Mouse (Mus musculus): Measurements from ENCODE around the gene Bloc1s3. TPM values are rescaled to one million over a fixed set of nuclear protein-coding genes. Genes with fewer than 3 reads are reported as not detected.

The Bloc1s3 gene
- 1 to 10 TPM; 6.8 to 7.2 TPM for total RNA-seq (2021)

DNA sequence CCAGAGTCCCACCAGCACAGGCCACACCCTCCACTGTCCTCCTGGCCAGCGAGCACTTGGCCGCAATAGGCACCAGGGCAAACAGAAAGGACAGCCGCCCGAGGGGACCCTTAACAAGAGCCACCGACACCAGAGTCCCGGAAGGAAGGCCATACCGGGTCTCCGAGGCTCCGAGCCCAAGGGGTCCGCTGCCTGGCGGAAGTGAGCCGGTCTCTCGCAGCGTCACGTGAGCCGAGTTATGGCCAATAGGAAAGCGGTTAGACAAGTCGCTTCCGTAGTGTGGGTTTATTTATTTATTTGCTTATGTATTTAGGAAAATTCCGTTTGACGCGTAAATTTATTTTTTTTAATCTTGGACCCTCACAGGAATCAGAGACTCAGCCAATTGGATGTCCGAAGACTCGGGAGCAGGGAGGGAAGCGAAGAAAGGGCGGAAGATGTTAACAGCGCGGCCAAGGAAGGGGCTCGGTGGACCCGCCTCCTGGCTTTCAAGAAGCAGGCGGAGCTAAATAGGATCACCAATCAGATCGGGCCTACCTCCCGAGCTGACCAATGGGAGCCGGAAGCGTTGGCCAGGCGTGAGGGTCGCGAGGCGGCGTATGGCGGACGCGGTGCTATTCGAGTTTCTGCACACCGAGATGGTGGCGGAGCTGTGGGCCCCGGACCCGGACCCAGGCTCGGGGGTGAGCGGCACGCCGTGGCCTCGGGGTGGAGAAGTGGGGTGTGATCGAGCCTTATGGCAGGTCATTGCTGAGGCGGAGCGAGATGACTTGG is at the start of gene Bloc1s3, which contains the start of gene Trappc6a:
Bloc1s3 (minus strand) TSS at position 218 of the 774 bp plus-strand sequence.
Trappc6a (plus strand) TSS at position 246 of the 774 bp plus-strand sequence.
- intact Hi-C loops (cut with DNase I): loop anchor here (5.0 kb wide), 2 partner anchors 51 to 54 kb away; partner anchors contain the start of genes Mark4 and Ppp1r37
- DNase-seq (ENCODE audit: low spot score in 2 of 2): peak; percentile 92 to 95

GRCm38 (mm10) chr7:19557086-19557485 is 48.9 kb upstream of the Bloc1s3 start:
- intact Hi-C loops (cut with DNase I): no loop called here
- DNase-seq (ENCODE audit: low spot score in 2 of 2): no peak

DNA sequence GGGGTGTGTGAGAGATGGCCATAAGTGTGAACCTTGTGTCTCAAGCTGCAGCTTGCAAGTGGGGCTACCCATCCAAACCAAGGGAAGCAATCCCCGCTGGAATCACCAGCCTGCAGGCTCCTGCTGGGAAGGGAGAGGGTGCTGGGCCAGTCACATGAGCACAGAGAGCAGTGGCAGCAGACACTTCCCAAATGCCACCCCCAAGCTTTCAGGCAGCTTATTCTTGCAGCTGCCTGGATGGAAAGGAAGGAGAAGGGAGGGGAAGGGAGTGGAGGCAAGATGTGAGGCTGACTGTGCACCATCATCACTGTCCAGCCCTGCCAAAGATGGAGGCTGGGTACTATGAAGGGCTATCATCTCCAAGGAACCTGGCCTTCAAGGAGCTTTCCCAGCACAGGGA is 46.0 kb upstream of the Bloc1s3 start:
- peak; percentile 68 to 72 for DNase-seq (ENCODE audit: low spot score in 2 of 2)

GRCm38 (mm10) chr7:19552443-19552842 is 44.3 kb upstream of the Bloc1s3 start:
- no peak for DNase-seq (ENCODE audit: low spot score in 2 of 2)

More for the DNA sequence above, 46.0 kb upstream of the Bloc1s3 start:
- intact Hi-C loops (cut with DNase I): no loop called here

DNA sequence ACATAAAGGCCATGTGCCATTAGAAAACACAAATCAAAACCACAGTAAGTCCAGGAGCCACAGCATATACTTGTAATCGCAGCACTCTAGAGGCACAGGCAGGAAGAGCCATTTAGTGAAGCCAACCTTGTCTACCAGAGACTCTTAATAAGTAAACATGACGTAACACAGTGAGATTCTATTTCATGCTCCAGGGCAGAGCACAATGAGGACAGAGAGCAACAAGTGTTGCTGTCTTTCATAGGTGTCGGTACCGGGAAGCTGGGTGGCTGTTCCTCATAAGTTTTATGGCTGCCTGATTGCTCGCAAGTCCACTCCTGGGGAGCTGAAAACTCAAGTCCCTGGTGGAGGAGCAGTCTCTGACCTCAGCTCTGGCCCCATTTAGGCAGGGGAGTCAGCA is 43.5 kb upstream of the Bloc1s3 start:
- intact Hi-C loops (cut with DNase I): no loop called here
- DNase-seq (ENCODE audit: low spot score in 2 of 2): no peak

More at GRCm38 (mm10) chr7:19552443-19552842, 44.3 kb upstream of the Bloc1s3 start:
- intact Hi-C loops (cut with DNase I): no loop called here

GRCm38 (mm10) chr7:19549394-19549793 is 41.2 kb upstream of the Bloc1s3 start:
- no peak for DNase-seq (ENCODE audit: low spot score in 2 of 2)
- intact Hi-C loops (cut with DNase I): no loop called here

GRCm38 (mm10) chr7:19547344-19547969 is 39.3 kb upstream of the Bloc1s3 start:
- no peak for DNase-seq (ENCODE audit: low spot score in 2 of 2)
- intact Hi-C loops (cut with DNase I): no loop called here

DNA sequence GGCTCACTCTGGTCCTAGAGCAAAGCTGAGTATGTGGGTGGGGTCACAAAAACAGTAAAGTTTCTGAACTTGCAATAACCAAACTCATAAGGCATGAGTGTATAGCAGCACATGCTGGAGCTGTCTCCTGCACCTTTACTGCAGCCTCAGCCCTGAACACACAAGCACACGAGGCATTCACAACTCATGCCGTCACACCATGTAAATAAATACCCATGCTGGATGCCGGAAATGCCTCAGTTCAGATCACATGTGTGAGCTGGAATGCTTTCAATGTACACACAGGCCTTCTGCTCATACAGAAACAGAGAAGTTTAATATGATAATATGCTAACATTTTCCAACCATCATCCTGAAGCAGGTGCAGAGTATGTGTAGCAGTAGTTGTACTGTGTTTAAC is 37.8 kb upstream of the Bloc1s3 start:
- DNase-seq (ENCODE audit: low spot score in 2 of 2): no peak
- intact Hi-C loops (cut with DNase I): no loop called here

GRCm38 (mm10) chr7:19543584-19543983 is 35.4 kb upstream of the Bloc1s3 start:
- no peak for DNase-seq (ENCODE audit: low spot score in 2 of 2)
- intact Hi-C loops (cut with DNase I): no loop called here

- intact Hi-C loops (cut with DNase I): no loop called here
- no peak for DNase-seq (ENCODE audit: low spot score in 2 of 2)
These were observed 34.1 kb upstream of the Bloc1s3 start for GRCm38 (mm10) chr7:19542155-19542691.

- DNase-seq (ENCODE audit: low spot score in 2 of 2): no peak
- intact Hi-C loops (cut with DNase I): no loop called here
These were observed 33.6 kb upstream of the Bloc1s3 start for GRCm38 (mm10) chr7:19541681-19542154.

DNA sequence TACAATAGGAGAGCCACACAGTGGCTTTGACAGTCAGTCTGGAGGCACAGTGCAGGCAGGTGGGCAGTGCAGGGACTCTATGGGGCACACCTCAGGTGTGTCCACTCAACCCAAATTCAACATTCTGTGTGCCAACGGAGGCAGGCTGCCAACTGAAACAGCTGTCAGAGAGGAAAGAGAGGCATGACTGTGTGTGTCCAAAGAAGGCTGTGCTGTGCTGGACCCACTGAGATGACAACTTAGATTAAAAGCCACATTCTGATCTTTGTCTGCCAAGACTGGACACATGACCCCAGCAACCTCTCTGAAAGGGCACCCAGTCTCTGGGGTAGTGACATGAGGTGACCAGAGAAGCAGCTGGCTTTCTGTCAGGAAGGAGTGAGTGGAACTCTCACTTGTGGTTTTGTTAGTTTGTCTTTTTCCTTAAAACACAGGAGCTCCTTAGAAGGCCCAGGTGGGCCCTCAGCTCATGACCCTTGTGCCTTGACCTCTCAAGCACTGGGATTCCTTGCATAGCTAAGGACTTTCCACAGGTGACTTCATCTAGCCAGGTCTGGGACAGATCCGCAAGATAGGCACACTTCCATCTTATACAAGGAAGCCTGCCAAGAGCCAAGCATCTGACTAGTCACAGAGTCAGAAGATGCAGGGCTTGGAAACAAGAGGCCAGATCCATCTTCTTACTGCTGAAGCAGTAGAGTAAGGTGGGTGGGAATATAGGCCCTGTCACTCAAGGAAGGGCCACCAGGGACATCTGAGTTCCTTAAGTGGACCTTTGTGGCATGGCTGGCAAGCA is 32.8 kb upstream of the Bloc1s3 start:
- intact Hi-C loops (cut with DNase I): no loop called here
- DNase-seq (ENCODE audit: low spot score in 2 of 2): no peak

GRCm38 (mm10) chr7:19534676-19535075 is 26.5 kb upstream of the Bloc1s3 start:
- intact Hi-C loops (cut with DNase I): no loop called here
- DNase-seq (ENCODE audit: low spot score in 2 of 2): no peak

- intact Hi-C loops (cut with DNase I): no loop called here
- DNase-seq (ENCODE audit: low spot score in 2 of 2): no peak
These were observed 24.1 kb upstream of the Bloc1s3 start for GRCm38 (mm10) chr7:19532240-19532639.

- intact Hi-C loops (cut with DNase I): no loop called here
- DNase-seq (ENCODE audit: low spot score in 2 of 2): no peak
These were observed 22.9 kb upstream of the Bloc1s3 start for GRCm38 (mm10) chr7:19531077-19531476.

DNA sequence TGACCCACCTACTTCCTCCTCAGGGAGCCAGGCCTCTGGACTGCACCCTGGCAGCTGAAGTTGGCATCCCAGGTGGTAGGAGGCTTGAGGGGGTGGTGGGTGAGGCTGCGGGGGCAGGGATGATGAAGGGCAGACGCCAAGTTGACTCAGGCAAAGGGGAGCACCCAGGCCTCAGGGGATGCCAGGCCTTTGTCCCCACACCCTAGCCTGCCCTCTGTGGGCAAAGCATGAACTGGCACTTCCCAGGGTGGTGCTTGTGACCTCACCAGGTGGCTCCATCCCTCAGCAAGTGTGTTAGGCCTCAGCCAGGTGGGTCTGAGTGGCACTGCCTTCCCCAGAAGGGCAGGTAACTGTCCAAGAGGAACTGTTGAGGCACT is 16.9 kb upstream of the Bloc1s3 start:
- DNase-seq (ENCODE audit: low spot score in 2 of 2): no peak
- intact Hi-C loops (cut with DNase I): no loop called here

GRCm38 (mm10) chr7:19524420-19525104 is 16.4 kb upstream of the Bloc1s3 start:
- no peak for DNase-seq (ENCODE audit: low spot score in 2 of 2)
- intact Hi-C loops (cut with DNase I): loop anchor here (5.0 kb wide), 1 partner anchor 38 kb away; the partner anchor contains the start of gene Ppp1r37

GRCm38 (mm10) chr7:19523757-19524419 is 15.7 kb upstream of the Bloc1s3 start:
- peak; percentile 60 to 62 for DNase-seq (ENCODE audit: low spot score in 2 of 2)
- intact Hi-C loops (cut with DNase I): loop anchor here (5.0 kb wide), 1 partner anchor 38 kb away; the partner anchor contains the start of gene Ppp1r37

All from left cerebral cortex, postnatal 36 days (tissue).